In the genomic region with DNA sequence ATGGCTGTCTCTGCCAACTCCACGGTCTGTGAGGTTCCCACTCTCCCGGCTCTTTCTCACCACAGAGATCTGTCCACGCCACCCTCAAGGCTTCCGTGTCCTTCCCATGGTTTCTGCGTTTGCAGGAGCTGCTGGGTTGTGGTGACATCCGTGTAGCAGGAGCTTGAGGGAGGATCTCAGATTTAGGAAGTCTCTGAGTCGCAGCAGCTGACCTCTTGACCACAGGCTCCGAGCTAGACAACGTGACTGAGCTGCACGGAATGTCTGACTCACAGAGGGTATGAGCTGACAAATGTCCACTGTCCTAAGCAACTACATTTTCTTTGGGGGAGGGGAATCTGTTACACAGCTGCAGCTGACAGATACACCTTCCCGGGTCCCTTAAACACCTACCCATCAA, we compare ENCODE assay signal across 8 mouse cellular contexts. TPM values are rescaled to one million over a fixed set of nuclear protein-coding genes. Genes with fewer than 3 reads are reported as not detected.
A peak's percentile ranks its signal among the peaks of the same experiment; 100 is the strongest.
DNase-seq lines count a peak whose midpoint lies in the region; ATAC-seq lines count a peak whose summit lies in the region.

Fblim1 (minus strand) TSS at position 236 of the 400 bp plus-strand sequence.

- peaks cover 7% of the 10 kb centered on the region; the same call in 1 of the 2 replicates for H3K9me3 ChIP-seq in heart, embryonic 13.5 days
- no peaks in the 10 kb centered on the region for H3K9me3 ChIP-seq in midbrain, embryonic 14.5 days (ENCODE audit: control insufficient read depth, low read length)

- H3K36me3 ChIP-seq in heart, embryonic 13.5 days = no peaks in the 10 kb centered on the region
- H3K36me3 ChIP-seq in midbrain, embryonic 14.5 days (ENCODE audit: control insufficient read depth, insufficient read depth, low read length) = no peaks in the 10 kb centered on the region

- no peak for ATAC-seq in heart, embryonic 13.5 days (ENCODE audit: extremely low read depth, insufficient number of reproducible peaks, low FRiP score, low TSS enrichment)
- ATAC-seq in midbrain, embryonic 14.5 days (ENCODE audit: low FRiP score, low TSS enrichment) = no peak

- H3K4me3 ChIP-seq in heart, embryonic 13.5 days = no peak within 1 kb of the TSS
- H3K4me3 ChIP-seq in midbrain, embryonic 14.5 days (replicated peaks; ENCODE audit: low read depth, low read length) = no peak within 1 kb of the TSS

- peaks cover 47% of the 10 kb centered on the region for H3K4me1 ChIP-seq in heart, embryonic 13.5 days
- no peaks in the 10 kb centered on the region for H3K4me1 ChIP-seq in midbrain, embryonic 14.5 days (ENCODE audit: control insufficient read depth, insufficient read depth, low read length)

- no peak for DNase-seq in urinary bladder, adult 2 months (ENCODE audit: low spot score)
- DNase-seq in urinary bladder, postnatal 4 days (ENCODE audit: low spot score in 2 of 2) = no peak
- DNase-seq in kidney, postnatal 25 days = peak; percentile 59 to 79
- DNase-seq in midbrain, embryonic 14.5 days = no peak
- DNase-seq in gastrocnemius, adult 8-10 months (ENCODE audit: low spot score in 2 of 2) = no peak
- no peak for DNase-seq in cerebellum, adult 8-10 months
- no peak for DNase-seq in thymus, postnatal 4 days

- H3K27ac ChIP-seq in heart, embryonic 13.5 days (replicated peaks) = 0 out of 2 replicates have a peak within 1 kb of the TSS, but pooled peaks have one; percentile 75
- no peak within 1 kb of the TSS for H3K27ac ChIP-seq in midbrain, embryonic 14.5 days (replicated peaks; ENCODE audit: low read depth, low read length)

- no peak within 1 kb of the TSS for H3K4me2 ChIP-seq in heart, embryonic 13.5 days
- no peak within 1 kb of the TSS for H3K4me2 ChIP-seq in midbrain, embryonic 14.5 days (ENCODE audit: low read length)

- no peak within 1 kb of the TSS for H3K9ac ChIP-seq in heart, embryonic 13.5 days
- no peak within 1 kb of the TSS for H3K9ac ChIP-seq in midbrain, embryonic 14.5 days (replicated peaks; ENCODE audit: low read length)

- H3K27me3 ChIP-seq in heart, embryonic 13.5 days (replicated peaks) = no peaks in the 10 kb centered on the region
- no peaks in the 10 kb centered on the region for H3K27me3 ChIP-seq in midbrain, embryonic 14.5 days (ENCODE audit: control insufficient read depth, insufficient read depth, low read length)

- WGBS in heart, embryonic 13.5 days = 63% methylated on average over 11 of the region's 11 CpGs
- 91% methylated on average over 11 of the region's 11 CpGs for WGBS in midbrain, embryonic 14.5 days

RNA-seq across cellular contexts. Expression of gene Fblim1, which starts in this region (rescaled TPM):
- 95.1 and 129 TPM in 2 replicates for polyA plus RNA-seq in urinary bladder, adult 2 months (2012; rRNA removed)
- 55.3 and 55.9 TPM in 2 replicates for polyA plus RNA-seq in heart, embryonic 13.5 days (2015; fragmentation: Nextera tagmentation; extraction: Ambion mirVana)
- polyA plus RNA-seq in midbrain, embryonic 14.5 days (2014; fragmentation: Nextera tagmentation; extraction: Ambion mirVana) = 32.6 and 34.2 TPM in 2 replicates
- 1 to 10 TPM in 2 of 4 experiments, under 1 TPM in 2; 0.46 to 2.2 (median 0.94) TPM for total RNA-seq in gastrocnemius, adult 8-10 months (2022)

Comparison
In these comparisons a context has a peak if more than half of its experiments do, and no peak if none do; other contexts are left out.
1. DNase-seq: peak in kidney, postnatal 25 days (2 of 2); none in urinary bladder, adult 2 months (single experiment), urinary bladder, postnatal 4 days (0 of 2), midbrain, embryonic 14.5 days (single experiment), gastrocnemius, adult 8-10 months (0 of 2), cerebellum, adult 8-10 months (single experiment) and thymus, postnatal 4 days (single experiment).